Mouse (Mus musculus): ENCODE measurements at regions not wholly inside any gene's neighbourhood (a gene's known extent, or its start where the extent isn't known, plus 50 kb on each side); places are given as distances from the start of the nearest gene placed in this dataset.
A peak's percentile ranks its signal among the peaks of the same experiment; 100 is the strongest.

DNA sequence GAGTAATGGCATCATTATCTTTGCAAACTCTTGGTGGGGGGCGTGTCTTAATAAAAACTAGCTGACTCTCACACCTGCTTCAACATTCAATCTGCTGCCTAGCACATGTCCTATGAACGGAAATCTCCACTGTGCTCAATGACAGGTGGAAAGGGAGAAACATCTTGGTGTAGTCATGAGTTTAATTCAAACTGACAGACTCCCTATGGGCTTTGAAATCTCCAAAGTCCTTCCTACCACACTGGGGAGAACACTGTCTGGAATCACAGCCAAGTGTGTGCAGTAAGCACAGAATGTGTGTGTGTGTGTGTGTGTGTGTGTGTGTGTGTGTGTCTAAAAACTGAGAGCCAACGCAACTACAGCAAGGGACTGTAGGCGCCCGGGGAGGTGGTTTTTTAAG, 179.5 kb upstream of the Hnrnpa3 start:
- H3K4me2 ChIP-seq (replicated peaks): no peak overlapping the region
- H3K27me3 ChIP-seq: peaks cover 28% of the 10 kb centered on the region
- no peak overlapping the region for H3K9ac ChIP-seq
- no peaks in the 10 kb centered on the region for H3K9me3 ChIP-seq
- no peak overlapping the region for H3K27ac ChIP-seq
- ATAC-seq (ENCODE audit: low FRiP score, low read depth): no peak
- peaks cover 21% of the 10 kb centered on the region for H3K4me1 ChIP-seq
- H3K36me3 ChIP-seq: no peaks in the 10 kb centered on the region
- H3K4me3 ChIP-seq: no peak overlapping the region
- WGBS: 89% methylated on average over 5 of the region's 5 CpGs

DNA sequence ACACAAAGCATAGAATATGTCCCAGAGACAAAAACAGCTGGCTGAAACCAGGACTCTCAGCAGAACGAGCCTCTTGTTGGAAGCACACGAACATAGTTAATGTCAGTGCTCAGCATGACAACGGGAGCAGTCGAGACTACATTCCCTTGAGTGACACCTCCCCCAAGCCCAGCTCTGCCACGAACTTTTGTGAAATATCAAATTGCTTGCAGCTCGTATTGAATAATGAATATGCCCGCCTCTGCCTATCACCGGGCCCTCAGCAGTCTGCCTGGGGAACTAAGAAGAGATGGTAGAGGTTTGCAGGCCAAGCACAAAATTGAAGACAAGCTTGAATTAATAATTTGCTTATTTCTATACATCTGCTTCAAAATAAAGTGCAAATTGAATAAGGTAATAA, 177.2 kb upstream of the Hnrnpa3 start:
- WGBS: 44% methylated on average over 8 of the region's 8 CpGs
- H3K36me3 ChIP-seq: no peaks in the 10 kb centered on the region
- H3K9ac ChIP-seq: no peak overlapping the region
- no peak for ATAC-seq (ENCODE audit: low FRiP score, low read depth)
- peaks cover 31% of the 10 kb centered on the region for H3K4me1 ChIP-seq
- no peaks in the 10 kb centered on the region for H3K9me3 ChIP-seq
- peaks cover 44% of the 10 kb centered on the region for H3K27me3 ChIP-seq
- no peak overlapping the region for H3K4me3 ChIP-seq
- no peak overlapping the region for H3K27ac ChIP-seq
- H3K4me2 ChIP-seq (replicated peaks): no peak overlapping the region

DNA sequence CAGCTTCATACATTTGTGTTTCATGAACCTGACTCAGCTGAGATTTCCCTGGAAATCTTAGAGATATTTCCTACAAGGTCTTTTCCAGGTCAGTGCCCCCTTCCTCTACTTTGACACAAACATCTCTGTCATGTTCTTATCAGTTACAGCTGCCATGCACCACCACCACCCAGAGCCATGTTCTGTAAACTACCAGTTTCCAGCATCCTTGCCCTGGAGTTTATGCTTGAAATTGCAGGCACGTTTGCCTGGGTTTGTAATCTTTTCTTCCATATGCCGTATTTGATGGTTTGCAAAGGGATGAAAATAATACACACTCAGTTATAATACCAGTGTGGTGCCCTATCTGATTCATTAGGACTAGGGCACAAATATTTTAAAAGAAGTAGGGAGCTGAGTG, 176.6 kb upstream of the Hnrnpa3 start:
- ATAC-seq (ENCODE audit: low FRiP score, low read depth): no peak
- H3K27me3 ChIP-seq: peaks cover 44% of the 10 kb centered on the region
- peaks cover 31% of the 10 kb centered on the region for H3K4me1 ChIP-seq
- H3K4me3 ChIP-seq: no peak overlapping the region
- H3K4me2 ChIP-seq (replicated peaks): no peak overlapping the region
- WGBS: 55% methylated on average over 2 of the region's 2 CpGs
- no peaks in the 10 kb centered on the region for H3K9me3 ChIP-seq
- H3K27ac ChIP-seq: no peak overlapping the region
- no peak overlapping the region for H3K9ac ChIP-seq
- no peaks in the 10 kb centered on the region for H3K36me3 ChIP-seq

DNA sequence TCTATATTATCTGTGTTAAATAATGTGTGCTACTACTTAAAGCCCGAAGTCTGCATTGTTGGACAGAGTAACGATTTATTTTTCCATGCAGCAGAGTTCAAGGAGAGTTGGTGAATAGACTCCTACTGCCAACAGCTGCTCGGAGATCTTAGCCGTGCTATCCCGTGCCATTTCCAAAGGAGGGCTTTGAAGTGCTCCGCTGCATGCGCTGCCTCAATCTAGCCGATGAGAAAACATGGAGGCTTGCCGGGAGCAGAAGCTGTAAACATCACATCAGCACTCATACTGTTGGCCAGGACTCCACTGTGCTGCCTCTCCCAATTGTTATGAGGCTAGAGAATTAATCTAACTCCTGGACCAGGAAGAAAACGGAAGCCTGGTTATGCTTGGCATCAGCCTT, 174.1 kb upstream of the Hnrnpa3 start:
- Histone ChIP-seq H3K9ac (no peak overlapping the region), H3K27me3 (peaks cover 49% of the 10 kb centered on the region), H3K4me3 (peak overlapping the region; percentile 8; the same call in 1 of the 2 replicates), H3K36me3 (no peaks in the 10 kb centered on the region), H3K4me1 (peaks cover 31% of the 10 kb centered on the region), H3K4me2 (replicated peaks) (peak overlapping the region; percentile 38), H3K9me3 (no peaks in the 10 kb centered on the region), H3K27ac (no peak overlapping the region)
- WGBS: 28% methylated on average over 10 of the region's 10 CpGs
- ATAC-seq (ENCODE audit: low FRiP score, low read depth): no peak; the same call in 1 of the 2 replicates

DNA sequence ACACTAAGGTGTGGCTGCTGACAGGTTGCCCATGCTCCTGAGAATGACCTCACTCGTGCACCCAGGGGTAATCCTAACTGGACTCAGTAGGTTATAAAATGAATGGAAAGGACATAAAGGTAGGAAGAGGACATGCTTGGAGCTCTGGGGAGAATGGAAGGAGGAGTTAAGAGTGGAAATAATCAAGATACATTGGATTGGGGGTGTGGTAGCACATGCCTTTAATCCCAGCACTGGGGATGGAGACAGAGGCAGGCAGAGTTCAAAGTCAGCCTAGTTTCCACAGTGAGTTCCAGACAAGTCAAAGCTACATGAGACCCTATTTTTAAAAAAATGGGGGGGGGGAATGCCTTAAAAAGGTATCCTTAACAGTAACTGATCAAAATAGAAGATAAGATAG, 167.9 kb upstream of the Hnrnpa3 start:
- WGBS: 60% methylated on average over 1 of the region's 1 CpGs
- no peak for ATAC-seq (ENCODE audit: low FRiP score, low read depth)
- H3K27me3 ChIP-seq: peaks cover 31% of the 10 kb centered on the region
- no peak overlapping the region for H3K4me3 ChIP-seq
- H3K4me2 ChIP-seq (replicated peaks): no peak overlapping the region
- H3K36me3 ChIP-seq: no peaks in the 10 kb centered on the region
- H3K9ac ChIP-seq: no peak overlapping the region
- peaks cover 33% of the 10 kb centered on the region for H3K4me1 ChIP-seq
- H3K27ac ChIP-seq: no peak overlapping the region
- H3K9me3 ChIP-seq: no peaks in the 10 kb centered on the region

DNA sequence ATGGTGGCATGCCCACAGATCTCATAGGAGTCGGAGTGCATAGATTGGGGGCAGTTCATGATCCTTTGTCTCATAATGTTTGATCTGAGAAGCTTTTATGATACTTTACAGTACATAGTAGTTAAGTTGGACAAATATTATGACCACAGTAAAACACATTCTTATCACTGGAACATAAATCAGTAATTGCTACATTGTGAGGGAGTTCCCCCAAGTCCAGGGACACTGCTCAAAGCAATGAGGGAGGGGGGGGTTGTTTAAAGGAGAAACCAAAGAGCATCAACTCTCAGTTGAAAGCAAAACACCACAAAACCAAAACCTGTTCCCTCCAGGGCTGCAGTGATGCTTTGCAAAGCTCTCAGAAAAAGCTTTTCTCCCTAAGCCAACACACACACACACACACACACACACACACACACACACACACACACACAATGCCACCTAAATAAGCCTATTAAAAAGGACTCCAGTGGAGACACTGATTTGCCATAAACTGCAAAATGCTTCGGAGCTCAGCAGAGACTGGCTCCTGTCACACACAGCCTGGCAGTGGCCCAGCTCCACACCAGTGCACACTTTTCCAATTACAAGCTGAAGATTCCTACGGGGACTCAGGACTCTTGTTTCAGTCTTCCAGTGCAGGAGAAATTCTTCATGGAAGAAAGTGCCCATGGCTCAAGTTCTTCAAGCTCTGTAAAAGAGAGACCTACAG, 167.1 kb upstream of the Hnrnpa3 start:
- H3K4me1 ChIP-seq: peaks cover 39% of the 10 kb centered on the region
- peak overlapping the region; percentile 33; the same call in 1 of the 2 replicates for H3K27ac ChIP-seq

DNA sequence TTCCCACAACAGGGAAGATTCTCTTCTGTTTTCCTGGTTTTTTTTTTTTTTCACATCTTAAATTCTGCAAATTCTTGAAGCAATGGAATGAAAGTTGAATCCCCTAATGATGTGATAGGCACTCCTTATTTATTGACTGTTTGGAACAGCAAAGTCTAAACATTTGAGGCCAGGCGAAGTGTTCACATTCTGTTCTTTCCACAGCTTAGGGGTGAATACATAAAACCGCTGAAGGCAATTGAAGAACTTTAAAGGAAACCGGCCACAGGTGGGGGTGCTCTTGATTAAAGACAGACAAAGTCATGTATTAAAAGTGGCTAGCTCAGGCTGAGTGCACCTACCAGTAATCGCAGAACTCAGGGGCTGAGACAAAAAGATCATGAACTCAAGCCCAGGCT, 166.6 kb upstream of the Hnrnpa3 start:
- H3K9me3 ChIP-seq: no peaks in the 10 kb centered on the region; the same call in 1 of the 2 replicates
- ATAC-seq (ENCODE audit: low FRiP score, low read depth): no peak
- H3K4me3 ChIP-seq: no peak overlapping the region
- WGBS: 12% methylated on average over 4 of the region's 4 CpGs
- no peaks in the 10 kb centered on the region for H3K36me3 ChIP-seq
- peaks cover 25% of the 10 kb centered on the region for H3K27me3 ChIP-seq
- H3K4me2 ChIP-seq (replicated peaks): 0 out of 2 replicates have a peak overlapping the region, but pooled peaks have one; percentile 19
- H3K4me1 ChIP-seq: peaks cover 39% of the 10 kb centered on the region
- peak overlapping the region; percentile 33; the same call in 1 of the 2 replicates for H3K27ac ChIP-seq
- no peak overlapping the region for H3K9ac ChIP-seq

More for the DNA sequence above, 167.1 kb upstream of the Hnrnpa3 start:
- peak; percentile 69; the same call in 1 of the 2 replicates for ATAC-seq (ENCODE audit: low FRiP score, low read depth)
- Histone ChIP-seq H3K4me2 (replicated peaks) (peak overlapping the region; percentile 19; the same call in 1 of the 2 replicates), H3K36me3 (no peaks in the 10 kb centered on the region), H3K9me3 (no peaks in the 10 kb centered on the region), H3K27me3 (peaks cover 25% of the 10 kb centered on the region), H3K9ac (no peak overlapping the region), H3K4me3 (no peak overlapping the region)
- 14% methylated on average over 3 of the region's 3 CpGs for WGBS

DNA sequence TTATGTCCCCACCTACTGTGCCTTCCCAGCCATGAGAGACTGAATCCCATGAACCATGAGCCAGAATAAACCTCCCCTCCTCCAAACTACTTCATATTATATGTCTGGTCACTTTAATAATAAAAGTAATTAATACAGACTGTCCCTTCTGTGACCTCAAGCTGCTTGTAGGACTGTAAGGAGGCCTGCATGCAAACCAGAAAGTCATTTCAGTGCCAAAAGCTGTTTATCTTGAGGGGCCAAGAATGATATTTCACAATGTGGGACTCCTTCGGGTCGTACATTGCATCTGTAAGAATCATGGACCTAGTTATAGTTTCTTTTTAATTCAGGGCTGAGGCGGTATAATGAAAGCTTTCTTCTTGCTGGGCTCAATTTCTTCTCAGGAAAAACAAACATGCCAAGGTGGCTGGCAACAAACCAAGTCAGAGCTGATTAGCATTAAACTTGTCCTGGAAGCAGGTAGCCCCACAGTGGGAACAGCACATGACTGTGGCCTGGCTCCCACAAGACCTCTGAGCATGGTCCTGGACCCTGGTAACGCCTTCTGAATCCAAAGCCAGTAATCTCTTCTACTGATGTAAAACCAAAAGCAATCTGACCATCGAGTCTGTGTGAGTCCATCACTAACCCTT, 162.3 kb upstream of the Hnrnpa3 start:
- WGBS: 69% methylated on average over 5 of the region's 5 CpGs
- no peak for ATAC-seq (ENCODE audit: low FRiP score, low read depth)
- no peaks in the 10 kb centered on the region for H3K36me3 ChIP-seq
- no peak overlapping the region for H3K27ac ChIP-seq
- peaks cover 10% of the 10 kb centered on the region for H3K27me3 ChIP-seq
- no peaks in the 10 kb centered on the region; the same call in 1 of the 2 replicates for H3K9me3 ChIP-seq
- H3K9ac ChIP-seq: no peak overlapping the region
- H3K4me2 ChIP-seq (replicated peaks): no peak overlapping the region
- H3K4me1 ChIP-seq: peaks cover 36% of the 10 kb centered on the region
- no peak overlapping the region for H3K4me3 ChIP-seq

DNA sequence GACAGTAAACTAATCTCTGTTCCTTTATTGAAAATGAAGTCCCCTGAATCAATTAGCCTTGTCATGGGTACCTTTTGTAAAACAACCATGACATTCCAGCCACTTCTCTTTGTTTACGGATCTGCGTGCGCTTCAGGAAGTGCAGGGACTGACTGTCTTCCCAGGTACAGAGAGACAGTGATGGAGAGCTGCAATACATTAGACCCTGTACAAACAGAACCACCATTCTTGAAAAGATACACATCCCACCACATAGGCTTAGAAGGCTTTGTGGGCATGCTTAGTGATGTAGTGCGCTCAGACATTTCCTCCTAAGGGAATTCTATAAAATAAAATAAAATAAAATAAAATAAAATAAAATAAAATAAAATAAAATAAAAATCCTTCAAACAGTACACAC, 148.8 kb upstream of the Hnrnpa3 start:
- Histone ChIP-seq H3K9me3 (peaks cover 3% of the 10 kb centered on the region; the same call in 1 of the 2 replicates), H3K4me1 (peaks cover 20% of the 10 kb centered on the region), H3K4me2 (replicated peaks) (no peak overlapping the region), H3K27ac (no peak overlapping the region), H3K27me3 (peaks cover 30% of the 10 kb centered on the region), H3K9ac (no peak overlapping the region), H3K4me3 (no peak overlapping the region), H3K36me3 (no peaks in the 10 kb centered on the region)
- WGBS: 87% methylated on average over 4 of the region's 4 CpGs
- no peak for ATAC-seq (ENCODE audit: low FRiP score, low read depth)

DNA sequence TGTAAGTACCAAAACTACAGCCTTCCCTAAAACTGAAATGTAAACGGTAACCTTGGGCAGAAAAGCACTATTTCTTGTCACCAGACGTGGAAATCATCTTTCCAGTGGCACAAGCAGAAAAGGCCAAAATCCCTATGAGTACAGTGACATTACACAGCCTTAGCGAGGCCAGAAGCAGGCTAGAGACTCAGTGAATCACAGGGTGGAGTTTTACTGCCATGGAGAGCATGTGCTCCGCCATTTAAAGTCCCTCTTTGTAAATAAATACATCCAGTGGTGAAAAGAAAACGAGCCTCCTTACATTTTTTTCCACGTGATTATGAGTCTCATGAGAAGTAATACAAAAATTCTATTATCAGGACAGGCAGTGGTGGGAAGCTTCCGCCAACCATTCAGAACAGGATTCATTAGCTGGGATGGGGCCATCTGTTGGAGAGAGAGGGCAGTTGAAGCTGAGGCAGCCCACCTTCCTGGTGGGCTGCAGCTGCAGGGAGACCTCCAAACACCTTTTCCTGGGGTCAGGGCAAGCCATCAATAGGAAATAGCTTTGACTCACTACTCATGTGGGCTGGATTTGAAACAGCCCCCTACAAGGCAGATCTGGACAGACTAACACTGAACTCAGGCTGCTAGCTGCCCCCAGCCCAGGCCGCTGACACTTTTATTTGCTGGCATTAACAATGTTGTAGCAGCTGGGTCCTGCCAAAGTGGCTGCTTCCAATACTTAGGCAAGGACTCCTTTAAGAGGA, 146.5 kb upstream of the Hnrnpa3 start:
- Histone ChIP-seq H3K9ac (no peak overlapping the region), H3K36me3 (no peaks in the 10 kb centered on the region), H3K9me3 (no peaks in the 10 kb centered on the region), H3K4me3 (no peak overlapping the region), H3K4me1 (peaks cover 39% of the 10 kb centered on the region), H3K27me3 (peaks cover 39% of the 10 kb centered on the region), H3K27ac (no peak overlapping the region), H3K4me2 (replicated peaks) (no peak overlapping the region)
- 26% methylated on average over 8 of the region's 8 CpGs for WGBS
- peak; percentile 70; the same call in 1 of the 2 replicates for ATAC-seq (ENCODE audit: low FRiP score, low read depth)

DNA sequence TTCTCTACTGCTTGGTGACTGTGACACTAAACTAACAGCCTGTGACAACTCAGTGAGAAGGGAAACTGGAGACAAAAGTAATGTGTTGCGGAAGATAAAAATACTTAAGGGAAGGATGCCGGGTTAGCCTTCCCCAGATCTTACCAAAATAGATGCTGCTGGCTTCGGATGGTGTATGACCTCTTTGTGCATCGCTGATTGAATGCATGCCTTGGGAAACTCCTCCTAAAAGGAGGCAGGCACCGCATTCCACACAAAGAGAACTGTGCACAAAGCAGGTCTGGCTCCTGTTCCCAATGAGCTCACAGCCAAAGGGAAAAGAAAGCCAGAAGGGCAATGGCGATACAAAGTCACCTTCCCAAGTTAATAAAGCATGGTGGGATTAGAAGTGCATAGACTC, 144.9 kb upstream of the Hnrnpa3 start:
- no peak overlapping the region for H3K27ac ChIP-seq
- H3K4me3 ChIP-seq: no peak overlapping the region
- H3K4me1 ChIP-seq: peaks cover 39% of the 10 kb centered on the region
- H3K9me3 ChIP-seq: no peaks in the 10 kb centered on the region
- peaks cover 39% of the 10 kb centered on the region for H3K27me3 ChIP-seq
- H3K36me3 ChIP-seq: no peaks in the 10 kb centered on the region
- 40% methylated on average over 6 of the region's 6 CpGs for WGBS
- H3K9ac ChIP-seq: no peak overlapping the region
- no peak overlapping the region for H3K4me2 ChIP-seq (replicated peaks)
- no peak for ATAC-seq (ENCODE audit: low FRiP score, low read depth)

DNA sequence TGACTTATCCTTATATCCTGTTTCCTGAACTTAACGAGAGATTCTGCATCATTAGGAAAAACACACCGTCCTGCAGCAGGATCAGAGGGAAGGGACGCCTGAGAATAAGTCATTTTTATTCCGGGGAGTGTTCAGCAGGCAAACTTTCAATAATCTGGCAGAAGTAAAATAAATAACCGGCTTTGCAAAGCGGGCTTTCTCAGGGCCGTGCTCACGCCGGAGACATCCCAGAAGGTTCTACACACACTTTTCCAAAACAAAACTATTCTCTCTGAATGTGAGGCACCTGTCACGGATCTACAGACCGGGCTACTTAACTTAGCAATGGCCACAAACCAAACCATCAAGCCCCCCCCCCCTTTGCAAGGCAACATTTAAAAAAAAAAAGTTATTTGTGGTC, 142.8 kb upstream of the Hnrnpa3 start:
- no peak for ATAC-seq (ENCODE audit: low FRiP score, low read depth)
- Histone ChIP-seq H3K4me2 (replicated peaks) (peak overlapping the region; percentile 32), H3K27me3 (peaks cover 44% of the 10 kb centered on the region), H3K36me3 (no peaks in the 10 kb centered on the region), H3K4me3 (no peak overlapping the region), H3K27ac (no peak overlapping the region), H3K4me1 (peaks cover 39% of the 10 kb centered on the region), H3K9me3 (no peaks in the 10 kb centered on the region), H3K9ac (no peak overlapping the region)
- WGBS: 19% methylated on average over 11 of the region's 11 CpGs
